ENCODE assay signal across 11 mouse cellular contexts in genomic region chr19:40488853-40489454, GRCm38 (mm10). TPM values are rescaled to one million over a fixed set of nuclear protein-coding genes. Genes with fewer than 3 reads are reported as not detected.
A peak's percentile ranks its signal among the peaks of the same experiment; 100 is the strongest.
DNase-seq lines count a peak whose midpoint lies in the region; ATAC-seq lines count a peak whose summit lies in the region.
"Had no signal": no experiment of that assay in that cellular context is flagged by ENCODE, and none has a peak within 500 bp of the region (broad histone marks: within the 10 kb centered on the region; RNA-seq: fewer than 3 reads in every experiment).

No protein-coding gene starts in this region.

- H3K27ac ChIP-seq in heart, embryonic 13.5 days (replicated peaks) = peak overlapping the region; percentile 48
- H3K27ac ChIP-seq in neural tube, embryonic 13.5 days (replicated peaks) = peak overlapping the region; percentile 52

- 52% methylated on average over 8 of the region's 8 CpGs for WGBS in heart, embryonic 13.5 days
- 62% methylated on average over 8 of the region's 8 CpGs for WGBS in neural tube, embryonic 13.5 days

- H3K9ac ChIP-seq in heart, embryonic 13.5 days = peak overlapping the region; percentile 56
- H3K9ac ChIP-seq in neural tube, embryonic 13.5 days = no peak overlapping the region; the same call in 1 of the 2 replicates

- H3K9me3 ChIP-seq in heart, embryonic 13.5 days = no peaks in the 10 kb centered on the region
- 0 out of 2 replicates have a peak, but pooled peaks cover 5% of the 10 kb centered on the region for H3K9me3 ChIP-seq in neural tube, embryonic 13.5 days

- no peak for DNase-seq in heart, adult 18-20 months
- DNase-seq in neural tube, embryonic 10.5 days (ENCODE audit: extremely low spot score, low spot score) = no peak
- DNase-seq in lung, postnatal 25 days (ENCODE audit: low spot score) = peak; percentile 65
- DNase-seq in layer of hippocampus, postnatal 10 days (ENCODE audit: low spot score in 2 of 2) = no peak
- no peak for DNase-seq in urinary bladder, adult 18-20 months (ENCODE audit: low spot score in 2 of 2)
- DNase-seq: cerebellum, adult 11-12 months had no signal

- H3K4me1 ChIP-seq in heart, embryonic 13.5 days = peaks cover 69% of the 10 kb centered on the region
- peaks cover 74% of the 10 kb centered on the region for H3K4me1 ChIP-seq in neural tube, embryonic 13.5 days (replicated peaks)

- no peak overlapping the region for H3K4me2 ChIP-seq in heart, embryonic 13.5 days
- H3K4me2 ChIP-seq in neural tube, embryonic 13.5 days = no peak overlapping the region

- no peak overlapping the region for H3K4me3 ChIP-seq in heart, embryonic 13.5 days
- no peak overlapping the region for H3K4me3 ChIP-seq in neural tube, embryonic 13.5 days

- peaks cover 11% of the 10 kb centered on the region for H3K36me3 ChIP-seq in heart, embryonic 13.5 days
- H3K36me3 ChIP-seq in neural tube, embryonic 13.5 days = peaks cover 11% of the 10 kb centered on the region

- no peaks in the 10 kb centered on the region for H3K27me3 ChIP-seq in heart, embryonic 13.5 days (replicated peaks)
- H3K27me3 ChIP-seq in neural tube, embryonic 13.5 days = no peaks in the 10 kb centered on the region

- no peak for ATAC-seq in heart, embryonic 13.5 days (ENCODE audit: extremely low read depth, insufficient number of reproducible peaks, low FRiP score, low TSS enrichment)
- 0 out of 2 replicates have a peak, but pooled peaks have one; percentile 12 for ATAC-seq in neural tube, embryonic 13.5 days (ENCODE audit: low read depth)
- ATAC-seq in erythroid progenitor cell, adult 5-6 weeks (replicated peaks; ENCODE audit: low FRiP score, poor library complexity, severe bottlenecking) = no peak
- ATAC-seq: activated CD4-positive, CD25-positive, alpha-beta regulatory T cell, adult 4 months; CD4-positive, CD25-positive, alpha-beta regulatory T cell, adult 4 months had no signal

RNA-seq across cellular contexts. Expression of gene Sorbs1, which starts 24.6 kb away (rescaled TPM):
- 65.4 and 74.3 TPM in 2 replicates for polyA plus RNA-seq in heart, embryonic 13.5 days (2015; fragmentation: Nextera tagmentation; extraction: Ambion mirVana)
- 100 to 1,000 TPM; 642 to 766 TPM for total RNA-seq in heart, adult 18-20 months (2021)
- 105 and 117 TPM in 2 replicates for polyA plus RNA-seq in neural tube, embryonic 13.5 days (2015; fragmentation: Nextera tagmentation; extraction: Ambion mirVana)
- 100 to 1,000 TPM; 147 to 148 TPM for total RNA-seq in layer of hippocampus, postnatal 10 days (2021)
- 87.9 and 106 TPM in 2 replicates for total RNA-seq in erythroid progenitor cell, adult 5-6 weeks (2015; ENCODE audit: low replicate concordance)
- total RNA-seq in erythroid progenitor cell, adult 5-6 weeks (2017; ENCODE audit: low replicate concordance) = 163 and 167 TPM in 2 replicates
